ENCODE assay signal across 10 mouse cellular contexts in genomic region chr6:48675400-48675930, GRCm38 (mm10). TPM values are rescaled to one million over a fixed set of nuclear protein-coding genes. Genes with fewer than 3 reads are reported as not detected.
DNase-seq lines count a peak whose midpoint lies in the region; ATAC-seq and TF ChIP-seq lines count a peak whose summit lies in the region.
"Had no signal": no experiment of that assay in that cellular context is flagged by ENCODE, and none has a peak within 500 bp of the region (broad histone marks: within the 10 kb centered on the region; RNA-seq: fewer than 3 reads in every experiment).

No protein-coding gene starts in this region.

- no peaks in the 10 kb centered on the region for H3K9me3 ChIP-seq in limb, embryonic 11.5 days (ENCODE audit: control insufficient read depth, low read length)
- H3K9me3 ChIP-seq in stomach, embryonic 15.5 days = no peaks in the 10 kb centered on the region

- no peak for ATAC-seq in limb, embryonic 11.5 days (ENCODE audit: insufficient number of reproducible peaks, low FRiP score, low TSS enrichment, low read depth)
- no peak for ATAC-seq in stomach, embryonic 15.5 days (ENCODE audit: insufficient read depth, low FRiP score, low read depth)

- no peak for DNase-seq in gastrocnemius, adult 2 months
- DNase-seq in gastrocnemius, postnatal 25 days = no peak
- DNase-seq in ovary, postnatal 36 days (ENCODE audit: low spot score) = peak; percentile 20
- no peak for DNase-seq in ovary, postnatal 14 days (ENCODE audit: low spot score)
- no peak for DNase-seq in limb, embryonic 11.5 days (ENCODE audit: low spot score)
- no peak for DNase-seq in right cerebral cortex, postnatal 10 days (ENCODE audit: low spot score in 2 of 2)
- DNase-seq in cerebellum, adult 18-20 months = no peak
- DNase-seq: cerebellum, adult 11-12 months had no signal

- intact Hi-C loops in gastrocnemius, adult 2 months (cut with DNase I) = no loop called here

- H3K27me3 ChIP-seq in limb, embryonic 11.5 days (ENCODE audit: control insufficient read depth, insufficient read depth, low read length) = no peaks in the 10 kb centered on the region
- H3K27me3 ChIP-seq in stomach, embryonic 15.5 days (replicated peaks) = no peaks in the 10 kb centered on the region

- peak overlapping the region; percentile 75 for H3K27ac ChIP-seq in gastrocnemius, adult 2 months
- no peak overlapping the region for H3K27ac ChIP-seq in limb, embryonic 11.5 days (replicated peaks; ENCODE audit: low read depth, low read length)
- no peak overlapping the region for H3K27ac ChIP-seq in stomach, embryonic 15.5 days

- 52% methylated on average over 10 of the region's 10 CpGs for WGBS in limb, embryonic 11.5 days
- WGBS in stomach, embryonic 15.5 days = 39% methylated on average over 10 of the region's 10 CpGs

- H3K36me3 ChIP-seq in limb, embryonic 11.5 days (ENCODE audit: control insufficient read depth, insufficient read depth, low read length) = no peaks in the 10 kb centered on the region
- no peaks in the 10 kb centered on the region for H3K36me3 ChIP-seq in stomach, embryonic 15.5 days

- no peak for TF ChIP-seq CTCF in gastrocnemius, adult 2 months (IDR thresholded peaks at IDR 0.05)

- H3K9ac ChIP-seq in limb, embryonic 11.5 days (ENCODE audit: low read length) = no peak overlapping the region
- no peak overlapping the region for H3K9ac ChIP-seq in stomach, embryonic 15.5 days

- H3K4me3 ChIP-seq in gastrocnemius, adult 2 months = peak overlapping the region; percentile 66
- H3K4me3 ChIP-seq in limb, embryonic 11.5 days (ENCODE audit: low read depth, low read length) = no peak overlapping the region
- peak overlapping the region; percentile 29 for H3K4me3 ChIP-seq in stomach, embryonic 15.5 days (replicated peaks)

- H3K4me2 ChIP-seq in limb, embryonic 11.5 days (ENCODE audit: low read depth, severe bottlenecking) = peak overlapping the region; percentile 21; the same call in 1 of the 2 replicates
- H3K4me2 ChIP-seq in stomach, embryonic 15.5 days = peak overlapping the region; percentile 50

- no peaks in the 10 kb centered on the region; the same call in 1 of the 2 replicates for H3K4me1 ChIP-seq in limb, embryonic 11.5 days (ENCODE audit: control insufficient read depth, insufficient read depth, low read length)
- no peaks in the 10 kb centered on the region for H3K4me1 ChIP-seq in stomach, embryonic 15.5 days

RNA-seq across cellular contexts. Expression of gene Gimap9, which starts 0.5 kb away (rescaled TPM):
- 1 to 10 TPM; 1.1 to 1.2 TPM for total RNA-seq in gastrocnemius, adult 2 months (2021)
- total RNA-seq in gastrocnemius, postnatal 25 days (2021) = under 1 TPM; 0.51 to 0.67 TPM
- polyA plus RNA-seq in limb, embryonic 11.5 days (2014; fragmentation: Nextera tagmentation; extraction: Ambion mirVana) = 4.4 and 5.4 TPM in 2 replicates
- 10.7 and 12.6 TPM in 2 replicates for polyA plus RNA-seq in stomach, embryonic 15.5 days (2015; fragmentation: Nextera tagmentation; extraction: Ambion mirVana)

RNA-seq across cellular contexts. Expression of gene Gimap4, which starts 8.9 kb away (rescaled TPM):
- total RNA-seq in gastrocnemius, adult 2 months (2021) = 1 to 10 TPM; 3.6 to 5.5 TPM
- 1 to 10 TPM; 5.1 to 7.7 TPM for total RNA-seq in gastrocnemius, postnatal 25 days (2021)
- 10.8 and 12.3 TPM in 2 replicates for polyA plus RNA-seq in limb, embryonic 11.5 days (2014; fragmentation: Nextera tagmentation; extraction: Ambion mirVana)
- 20.1 and 22.0 TPM in 2 replicates for polyA plus RNA-seq in stomach, embryonic 15.5 days (2015; fragmentation: Nextera tagmentation; extraction: Ambion mirVana)

RNA-seq across cellular contexts. Expression of gene Gimap8, which starts 28.4 kb away (rescaled TPM):
- total RNA-seq in gastrocnemius, adult 2 months (2021) = 1 to 10 TPM; 2.4 to 3.2 TPM
- 1 to 10 TPM; 2.1 to 3.0 TPM for total RNA-seq in gastrocnemius, postnatal 25 days (2021)
- 0.24 and 0.48 TPM in 2 replicates for polyA plus RNA-seq in limb, embryonic 11.5 days (2014; fragmentation: Nextera tagmentation; extraction: Ambion mirVana)
- polyA plus RNA-seq in stomach, embryonic 15.5 days (2015; fragmentation: Nextera tagmentation; extraction: Ambion mirVana) = 1.5 and 1.6 TPM in 2 replicates
- polyA plus RNA-seq: C2C12 had no signal

RNA-seq across cellular contexts. Expression of gene Gimap6, which starts 32.6 kb away (rescaled TPM):
- 10 to 100 TPM in 1 of 2 experiments, 1 to 10 TPM in 1; 8.4 to 13.8 TPM for total RNA-seq in gastrocnemius, adult 2 months (2021)
- 10 to 100 TPM; 10.7 to 11.5 TPM for total RNA-seq in gastrocnemius, postnatal 25 days (2021)
- 13.6 and 14.0 TPM in 2 replicates for polyA plus RNA-seq in limb, embryonic 11.5 days (2014; fragmentation: Nextera tagmentation; extraction: Ambion mirVana)
- polyA plus RNA-seq in stomach, embryonic 15.5 days (2015; fragmentation: Nextera tagmentation; extraction: Ambion mirVana) = 21.1 and 22.3 TPM in 2 replicates
- polyA plus RNA-seq: C2C12 had no signal

RNA-seq across cellular contexts. Expression of gene Gm28053, which starts 42.9 kb away (rescaled TPM):
- under 1 TPM in 1 of 2 experiments, not detected in 1; 0.84 TPM for total RNA-seq in gastrocnemius, adult 2 months (2021)
- total RNA-seq in gastrocnemius, postnatal 25 days (2021) = not detected
- not detected in 2 replicates for polyA plus RNA-seq in limb, embryonic 11.5 days (2014; fragmentation: Nextera tagmentation; extraction: Ambion mirVana)
- 3.3 and 3.4 TPM in 2 replicates for polyA plus RNA-seq in stomach, embryonic 15.5 days (2015; fragmentation: Nextera tagmentation; extraction: Ambion mirVana)
- polyA plus RNA-seq: C2C12 had no signal
